Mouse (Mus musculus): ENCODE results near the gene Tedc2. TPM values are rescaled to one million over a fixed set of nuclear protein-coding genes. Genes with fewer than 3 reads are reported as not detected.

The Tedc2 gene
- polyA plus RNA-seq, 1 experiment from 2014 or later = 4.0 TPM

- Histone ChIP-seq H3K27ac (no peak overlapping the region), H3K79me2 (ENCODE audit: inconsistent target) (no peaks in the 10 kb centered on the region), H3K36me3 (ENCODE audit: inconsistent target) (peaks cover 6% of the 10 kb centered on the region; the same call in 1 of the 2 replicates), H3K4me3 (ENCODE audit: inconsistent target) (no peak overlapping the region)
- 95% methylated on average over 7 of the region's 7 CpGs for WGBS (ENCODE audit: missing documents)
These were observed 7.3 kb upstream of the Tedc2 start for GRCm38 (mm10) chr17:24227941-24228340.

- no peaks in the 10 kb centered on the region for H3K79me2 ChIP-seq (ENCODE audit: inconsistent target)
- no peak overlapping the region for H3K4me3 ChIP-seq (ENCODE audit: inconsistent target)
- H3K36me3 ChIP-seq (ENCODE audit: inconsistent target) = peaks cover 6% of the 10 kb centered on the region; the same call in 1 of the 2 replicates
- no peak overlapping the region for H3K27ac ChIP-seq
- WGBS (ENCODE audit: missing documents) = 97% methylated on average over 8 of the region's 8 CpGs
These were observed 6.1 kb upstream of the Tedc2 start for GRCm38 (mm10) chr17:24226721-24227120.

- Histone ChIP-seq H3K27ac (no peak overlapping the region), H3K36me3 (ENCODE audit: inconsistent target) (peaks cover 6% of the 10 kb centered on the region; the same call in 1 of the 2 replicates), H3K79me2 (ENCODE audit: inconsistent target) (no peaks in the 10 kb centered on the region), H3K4me3 (ENCODE audit: inconsistent target) (no peak overlapping the region)
- 97% methylated on average over 5 of the region's 5 CpGs for WGBS (ENCODE audit: missing documents)
These were observed 5.2 kb upstream of the Tedc2 start for GRCm38 (mm10) chr17:24225851-24226250.

GRCm38 (mm10) chr17:24224741-24225140 is 4.1 kb upstream of the Tedc2 start:
- Histone ChIP-seq H3K36me3 (ENCODE audit: inconsistent target) (peaks cover 6% of the 10 kb centered on the region; the same call in 1 of the 2 replicates), H3K27ac (no peak overlapping the region), H3K79me2 (ENCODE audit: inconsistent target) (peaks cover 5% of the 10 kb centered on the region; the same call in 1 of the 2 replicates), H3K4me3 (ENCODE audit: inconsistent target) (no peak overlapping the region)
- WGBS (ENCODE audit: missing documents) = 97% methylated on average over 9 of the region's 10 CpGs

GRCm38 (mm10) chr17:24223513-24223912 is 2.9 kb upstream of the Tedc2 start:
- 91% methylated on average over 5 of the region's 5 CpGs for WGBS (ENCODE audit: missing documents)
- H3K27ac ChIP-seq = no peak overlapping the region
- no peak overlapping the region for H3K4me3 ChIP-seq (ENCODE audit: inconsistent target)
- peaks cover 6% of the 10 kb centered on the region; the same call in 1 of the 2 replicates for H3K36me3 ChIP-seq (ENCODE audit: inconsistent target)
- H3K79me2 ChIP-seq (ENCODE audit: inconsistent target) = peaks cover 9% of the 10 kb centered on the region; the same call in 1 of the 2 replicates

GRCm38 (mm10) chr17:24222653-24223052 is 2.0 kb upstream of the Tedc2 start:
- peaks cover 9% of the 10 kb centered on the region; the same call in 1 of the 2 replicates for H3K79me2 ChIP-seq (ENCODE audit: inconsistent target)
- WGBS (ENCODE audit: missing documents) = 89% methylated on average over 6 of the region's 6 CpGs
- no peak overlapping the region for H3K4me3 ChIP-seq (ENCODE audit: inconsistent target)
- H3K36me3 ChIP-seq (ENCODE audit: inconsistent target) = peaks cover 6% of the 10 kb centered on the region; the same call in 1 of the 2 replicates
- no peak overlapping the region for H3K27ac ChIP-seq

GRCm38 (mm10) chr17:24216836-24217235 is 3.8 kb downstream of the Tedc2 start:
- Histone ChIP-seq H3K79me2 (ENCODE audit: inconsistent target) (peaks cover 9% of the 10 kb centered on the region; the same call in 1 of the 2 replicates), H3K36me3 (ENCODE audit: inconsistent target) (peaks cover 15% of the 10 kb centered on the region), H3K4me3 (ENCODE audit: inconsistent target) (no peak overlapping the region), H3K27ac (no peak overlapping the region)
- 77% methylated on average over 3 of the region's 4 CpGs for WGBS (ENCODE audit: missing documents)

GRCm38 (mm10) chr17:24213186-24213585 is 7.5 kb downstream of the Tedc2 start:
- Histone ChIP-seq H3K4me3 (ENCODE audit: inconsistent target) (no peak overlapping the region), H3K36me3 (ENCODE audit: inconsistent target) (peaks cover 15% of the 10 kb centered on the region), H3K79me2 (ENCODE audit: inconsistent target) (no peaks in the 10 kb centered on the region), H3K27ac (no peak overlapping the region)
- 90% methylated on average over 5 of the region's 6 CpGs for WGBS (ENCODE audit: missing documents)

GRCm38 (mm10) chr17:24212441-24213018 is 8.1 kb downstream of the Tedc2 start:
- Histone ChIP-seq H3K79me2 (ENCODE audit: inconsistent target) (no peaks in the 10 kb centered on the region), H3K36me3 (ENCODE audit: inconsistent target) (peaks cover 15% of the 10 kb centered on the region), H3K4me3 (ENCODE audit: inconsistent target) (no peak overlapping the region), H3K27ac (no peak overlapping the region)
- 49% methylated on average over 5 of the region's 5 CpGs for WGBS (ENCODE audit: missing documents)

GRCm38 (mm10) chr17:24211631-24212440 is 8.8 kb downstream of the Tedc2 start:
- Histone ChIP-seq H3K27ac (no peak overlapping the region), H3K36me3 (ENCODE audit: inconsistent target) (peaks cover 15% of the 10 kb centered on the region), H3K79me2 (ENCODE audit: inconsistent target) (no peaks in the 10 kb centered on the region), H3K4me3 (ENCODE audit: inconsistent target) (no peak overlapping the region)
- 15% methylated on average over 37 of the region's 37 CpGs for WGBS (ENCODE audit: missing documents)

GRCm38 (mm10) chr17:24210591-24210990 is 10.1 kb downstream of the Tedc2 start:
- peaks cover 6% of the 10 kb centered on the region for H3K36me3 ChIP-seq (ENCODE audit: inconsistent target)
- 85% methylated on average over 3 of the region's 3 CpGs for WGBS (ENCODE audit: missing documents)
- no peak overlapping the region for H3K27ac ChIP-seq
- no peak overlapping the region for H3K4me3 ChIP-seq (ENCODE audit: inconsistent target)
- H3K79me2 ChIP-seq (ENCODE audit: inconsistent target) = no peaks in the 10 kb centered on the region

GRCm38 (mm10) chr17:24209916-24210240 is 10.8 kb downstream of the Tedc2 start:
- Histone ChIP-seq H3K27ac (no peak overlapping the region), H3K36me3 (ENCODE audit: inconsistent target) (no peaks in the 10 kb centered on the region), H3K4me3 (ENCODE audit: inconsistent target) (no peak overlapping the region), H3K79me2 (ENCODE audit: inconsistent target) (peaks cover 3% of the 10 kb centered on the region)
- 100% methylated on average over 3 of the region's 3 CpGs for WGBS (ENCODE audit: missing documents)

- H3K27ac ChIP-seq = no peak within 1 kb of the TSS
- 23% methylated on average over 37 of the region's 43 CpGs for WGBS (ENCODE audit: missing documents)
These were observed 11.4 kb downstream of the Tedc2 start, which contains the start of gene Ntn3 for GRCm38 (mm10) chr17:24209043-24209915. Gene Ntn3 (minus strand): TSS chr17:24209531.

GRCm38 (mm10) chr17:24208641-24209042 is 12.0 kb downstream of the Tedc2 start:
- Histone ChIP-seq H3K36me3 (ENCODE audit: inconsistent target) (no peaks in the 10 kb centered on the region), H3K79me2 (ENCODE audit: inconsistent target) (peaks cover 15% of the 10 kb centered on the region), H3K4me3 (ENCODE audit: inconsistent target) (no peak overlapping the region), H3K27ac (no peak overlapping the region)
- 34% methylated on average over 29 of the region's 29 CpGs for WGBS (ENCODE audit: missing documents)

More at GRCm38 (mm10) chr17:24209043-24209915, 11.4 kb downstream of the Tedc2 start, which contains the start of gene Ntn3:
- peaks cover 9% of the 10 kb centered on the region for H3K79me2 ChIP-seq (ENCODE audit: inconsistent target)
- H3K36me3 ChIP-seq (ENCODE audit: inconsistent target) = no peaks in the 10 kb centered on the region
- H3K4me3 ChIP-seq (ENCODE audit: inconsistent target) = no peak within 1 kb of the TSS

All from macrophage (primary cell).